Mouse (Mus musculus) retina, embryonic 14.5 days (tissue): ENCODE results near the gene Cdkl3.
"Not testable (repeated sequence)": the region's sequence is repeated elsewhere in the genome, so short reads cannot be mapped to it uniquely, and the experiment has no call there.

Source experiments
- DNase-seq: peaks from one replicate; pipeline ENCODE4 v3.0.0-alpha.2; 2015; ENCODE audit warnings: low spot score

The Cdkl3 gene

DNA sequence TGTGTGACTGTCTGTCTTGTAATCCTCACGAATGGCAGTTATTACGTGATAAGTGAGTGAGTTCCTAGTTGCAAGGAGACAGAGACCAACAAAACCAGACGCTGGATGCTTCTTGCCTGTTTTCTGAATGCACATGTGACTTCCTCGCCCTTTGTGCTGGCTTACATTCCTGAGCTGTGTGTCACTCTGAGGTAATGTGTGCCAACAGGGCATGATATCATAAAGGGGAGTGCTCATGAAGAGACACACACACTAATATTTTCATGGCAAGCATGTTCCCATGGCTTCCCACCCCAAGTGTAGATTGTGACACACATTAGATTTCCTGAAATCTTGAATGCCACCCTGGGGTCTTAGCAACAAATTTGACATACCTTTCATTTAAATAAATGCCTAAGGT lies 73.9 kb downstream of the Cdkl3 start:
- DNase-seq: no peak

- DNase-seq: peak; percentile 48
These were observed 76.0 kb downstream of the Cdkl3 start for GRCm38 (mm10) chr11:52079978-52080377.

- DNase-seq: no peak
These were observed 76.6 kb downstream of the Cdkl3 start for GRCm38 (mm10) chr11:52080656-52081055.

GRCm38 (mm10) chr11:52085857-52086203 lies 81.8 kb downstream of the Cdkl3 start:
- no peak for DNase-seq

DNA sequence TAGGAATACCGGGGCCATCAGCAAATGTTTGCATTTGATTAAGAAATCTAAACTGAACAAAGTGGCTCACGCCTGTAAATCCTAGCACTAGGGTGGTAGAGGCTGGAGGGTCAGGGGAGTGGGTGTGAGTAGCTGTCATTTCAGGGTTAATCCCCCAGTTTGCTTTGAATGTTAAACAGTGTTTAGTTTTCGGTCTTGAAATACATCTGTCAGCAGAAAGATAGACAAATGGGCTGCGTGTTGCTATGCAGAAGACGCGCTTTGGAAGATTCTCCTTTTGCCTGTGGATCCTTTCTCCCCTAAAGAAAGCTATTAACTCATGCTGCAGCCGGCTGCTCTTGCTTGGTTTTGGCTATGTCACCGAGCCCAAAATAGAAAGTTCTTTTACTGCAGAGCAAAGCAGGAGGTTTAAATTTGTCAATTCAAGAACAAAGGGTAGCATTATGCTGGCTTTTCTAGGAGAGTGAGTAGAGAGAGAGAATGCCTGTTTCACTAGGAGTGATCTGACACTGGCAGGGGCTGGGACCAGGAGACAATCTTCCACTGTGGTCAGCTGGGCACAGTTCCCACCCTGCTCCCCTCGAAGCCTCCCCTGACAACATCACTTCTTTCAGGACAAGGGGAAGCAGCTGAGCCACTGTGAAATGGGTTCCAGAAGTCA lies 82.3 kb downstream of the Cdkl3 start:
- DNase-seq: no peak

- DNase-seq: no peak
These were observed 85.3 kb downstream of the Cdkl3 start for GRCm38 (mm10) chr11:52089291-52089690.

GRCm38 (mm10) chr11:52091261-52091660 lies 87.2 kb downstream of the Cdkl3 start:
- no peak for DNase-seq

DNA sequence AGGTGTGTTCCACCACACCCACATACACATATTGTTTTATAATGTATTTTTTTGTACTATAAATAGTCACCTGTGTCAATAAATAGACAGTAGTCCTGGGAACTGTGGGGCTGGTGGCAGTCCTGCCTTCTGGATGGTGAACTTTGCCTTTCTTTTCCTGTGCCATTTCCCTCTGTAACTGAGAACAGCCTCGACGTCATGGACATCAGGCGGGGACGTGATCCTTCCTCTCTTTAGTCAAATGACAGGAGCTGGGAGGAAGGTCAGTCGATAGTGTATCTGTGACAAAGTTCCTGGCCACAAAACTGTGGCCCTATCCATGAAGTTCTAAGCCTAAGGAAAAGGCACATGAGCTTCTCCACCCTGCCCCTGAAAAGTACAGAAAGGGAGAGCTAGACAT lies 90.5 kb downstream of the Cdkl3 start:
- no peak for DNase-seq

DNA sequence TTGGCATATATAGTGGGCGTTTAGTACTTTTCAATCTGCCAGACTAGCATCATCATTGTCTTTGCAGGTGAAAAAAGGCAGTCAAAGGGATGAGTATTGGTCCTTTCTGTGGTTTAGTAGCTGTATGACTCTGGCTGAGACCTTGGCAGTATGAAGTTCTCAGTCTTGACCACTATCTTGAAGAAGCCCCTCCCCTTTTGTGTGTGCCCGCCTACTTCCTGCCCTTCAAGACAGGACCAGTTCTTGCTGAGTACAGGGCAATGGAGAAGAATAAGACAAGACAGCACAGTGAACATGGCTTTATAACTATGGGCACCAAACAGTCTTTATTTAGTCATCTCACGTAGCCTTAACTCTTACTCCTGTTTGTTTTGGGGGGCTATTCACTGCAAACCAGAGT lies 93.0 kb downstream of the Cdkl3 start:
- no peak for DNase-seq

DNA sequence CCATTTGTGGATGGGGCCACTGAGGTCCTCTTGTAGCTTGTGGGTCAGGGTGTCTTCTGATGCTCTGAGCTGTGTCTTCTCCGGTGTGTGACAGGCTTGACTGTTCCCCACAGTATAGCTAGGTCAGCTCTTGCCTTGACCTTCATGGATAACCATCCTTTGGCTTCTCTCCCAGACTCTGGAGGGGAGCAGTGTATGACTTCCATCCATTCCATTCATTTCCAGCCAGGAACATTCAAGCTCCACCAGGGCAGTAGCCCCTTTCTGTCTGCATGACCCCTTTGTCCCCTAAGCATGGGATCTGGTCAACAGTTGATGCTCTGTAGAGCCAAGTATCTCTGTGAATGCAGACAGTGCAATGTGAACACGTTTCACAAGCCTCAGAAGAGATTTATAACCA lies 93.6 kb downstream of the Cdkl3 start:
- DNase-seq: no peak

GRCm38 (mm10) chr11:52098398-52098946 lies 94.5 kb downstream of the Cdkl3 start, which contains the start of gene Ppp2ca:
TSS of gene Ppp2ca (plus strand) at chr11:52098681.
- peak; percentile 98 for DNase-seq

DNA sequence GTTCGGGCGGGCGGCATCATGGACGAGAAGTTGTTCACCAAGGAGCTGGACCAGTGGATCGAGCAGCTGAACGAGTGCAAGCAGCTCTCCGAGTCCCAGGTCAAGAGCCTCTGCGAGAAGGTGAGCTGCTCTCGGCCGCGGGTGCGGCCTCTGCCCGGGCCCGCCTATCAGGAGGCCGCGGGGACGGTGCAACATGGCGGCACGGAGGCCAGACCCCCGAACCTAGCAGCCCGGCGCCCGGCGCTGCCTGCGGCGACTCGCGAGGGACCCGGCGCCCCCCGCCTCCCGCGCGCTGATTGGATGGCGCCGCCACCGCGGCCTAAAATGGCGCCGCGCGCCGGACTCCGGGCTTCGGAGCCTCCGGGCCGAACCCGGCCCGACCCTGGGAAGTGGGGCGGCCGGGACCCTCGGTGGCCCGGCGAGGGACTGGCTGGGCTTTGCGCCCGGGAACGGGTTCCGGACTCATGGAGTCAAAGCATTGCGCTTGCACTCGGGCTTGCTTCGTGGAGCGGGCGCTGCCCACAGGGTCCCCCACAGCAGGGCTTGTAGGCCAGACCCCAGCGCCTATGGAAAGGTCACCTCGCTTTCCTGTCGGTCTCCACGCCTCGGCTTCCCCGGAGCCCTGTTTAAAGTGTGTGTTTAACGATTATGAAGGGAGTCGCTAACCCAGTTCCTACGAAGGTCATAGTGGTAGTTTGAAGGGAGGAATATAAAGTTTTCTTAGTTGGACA lies 95.2 kb downstream of the Cdkl3 start:
- DNase-seq: peak; percentile 85

GRCm38 (mm10) chr11:52099771-52100219 lies 95.8 kb downstream of the Cdkl3 start:
- no peak for DNase-seq

DNA sequence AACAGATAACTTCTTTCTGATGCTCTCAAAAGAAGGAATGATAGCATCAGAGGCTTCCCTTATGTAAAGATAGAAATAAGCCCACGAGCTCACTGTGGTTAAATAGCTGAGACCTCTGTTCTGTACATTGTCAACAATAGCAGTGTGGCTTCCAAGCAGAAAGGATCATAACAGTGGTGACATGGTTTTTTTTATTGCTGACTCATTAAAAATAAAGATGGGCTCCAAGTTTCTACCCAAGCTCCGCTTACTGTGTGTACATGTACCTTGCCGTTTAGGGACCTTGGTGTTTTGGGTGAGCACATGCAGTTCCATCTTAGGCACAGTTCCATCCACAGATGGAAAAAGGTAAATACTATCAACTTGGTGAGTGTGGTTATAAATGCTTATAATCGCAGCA lies 99.0 kb downstream of the Cdkl3 start:
- no peak for DNase-seq

DNA sequence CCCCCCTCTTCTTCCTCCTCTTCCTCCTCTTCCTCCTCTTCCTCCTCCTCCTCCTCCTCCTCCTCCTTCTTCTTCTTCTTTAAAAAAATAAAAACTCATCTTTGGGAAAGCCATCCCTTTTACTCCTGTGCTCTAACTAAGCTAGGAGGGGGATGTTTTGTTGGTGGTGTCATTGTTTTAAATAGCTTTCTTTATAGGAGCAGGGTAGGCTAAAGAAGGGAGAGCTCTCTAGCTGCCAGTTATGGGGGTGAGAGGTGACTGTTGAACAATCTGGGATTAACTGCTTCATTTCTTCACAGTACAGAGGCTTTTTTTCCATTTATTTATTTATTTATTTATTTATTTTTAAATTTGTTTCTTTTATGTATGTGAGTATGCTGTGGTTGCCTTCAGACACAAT lies 101.5 kb downstream of the Cdkl3 start:
- no peak for DNase-seq

- no peak for DNase-seq
These were observed 102.0 kb downstream of the Cdkl3 start for GRCm38 (mm10) chr11:52106037-52106436.

- DNase-seq: no peak
These were observed 102.4 kb downstream of the Cdkl3 start for GRCm38 (mm10) chr11:52106438-52106837.

- no peak for DNase-seq
These were observed 104.8 kb downstream of the Cdkl3 start for GRCm38 (mm10) chr11:52108796-52109195.

DNA sequence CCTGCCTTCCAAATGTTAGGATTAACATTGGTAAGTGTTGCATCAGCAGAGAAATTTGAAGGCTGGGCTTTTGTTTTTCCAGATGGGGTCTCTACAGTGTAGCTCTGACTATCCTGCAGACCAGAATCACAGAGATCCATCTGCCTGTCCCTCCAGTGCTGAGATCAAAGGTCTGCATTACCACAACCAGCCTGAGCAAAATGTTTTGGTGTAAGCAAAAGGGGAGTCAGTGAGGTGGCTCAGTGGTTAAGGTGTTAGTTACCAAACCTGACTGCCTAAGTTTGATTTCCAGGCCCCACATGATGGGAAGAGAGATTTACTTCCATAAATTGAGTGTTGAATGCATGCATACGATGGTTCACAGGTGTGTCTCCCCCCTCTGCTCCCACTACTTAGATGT lies 105.4 kb downstream of the Cdkl3 start:
- DNase-seq: no peak

- DNase-seq: no peak
These were observed 111.5 kb downstream of the Cdkl3 start for GRCm38 (mm10) chr11:52115479-52115878.

DNA sequence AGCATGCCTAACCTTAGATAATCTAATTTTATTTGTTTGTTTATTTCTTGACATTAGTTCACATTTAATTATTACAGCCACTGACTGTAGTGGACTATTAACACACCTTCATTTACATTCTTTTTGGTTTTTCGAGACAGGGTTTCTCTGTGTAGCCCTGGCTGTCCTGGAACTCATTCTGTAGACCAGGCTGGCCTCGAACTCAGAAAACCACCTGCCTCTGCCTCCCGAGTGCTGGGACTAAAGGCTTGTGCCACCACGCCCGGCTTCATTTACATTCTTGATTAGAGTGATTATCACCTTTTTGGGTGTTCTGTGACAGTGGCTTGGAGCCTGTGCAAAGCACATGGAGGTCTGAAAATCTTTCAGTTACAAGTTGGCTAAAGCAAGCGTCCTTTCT lies 112.1 kb downstream of the Cdkl3 start:
- DNase-seq: not testable (repeated sequence)

GRCm38 (mm10) chr11:52117156-52117555 lies 113.1 kb downstream of the Cdkl3 start:
- DNase-seq: no peak

GRCm38 (mm10) chr11:52120415-52120814 lies 116.4 kb downstream of the Cdkl3 start:
- DNase-seq: not testable (repeated sequence)
